Mouse (Mus musculus): ENCODE measurements at regions not wholly inside any gene's neighbourhood (a gene's known extent, or its start where the extent isn't known, plus 50 kb on each side); places are given as distances from the start of the nearest gene placed in this dataset.

DNA sequence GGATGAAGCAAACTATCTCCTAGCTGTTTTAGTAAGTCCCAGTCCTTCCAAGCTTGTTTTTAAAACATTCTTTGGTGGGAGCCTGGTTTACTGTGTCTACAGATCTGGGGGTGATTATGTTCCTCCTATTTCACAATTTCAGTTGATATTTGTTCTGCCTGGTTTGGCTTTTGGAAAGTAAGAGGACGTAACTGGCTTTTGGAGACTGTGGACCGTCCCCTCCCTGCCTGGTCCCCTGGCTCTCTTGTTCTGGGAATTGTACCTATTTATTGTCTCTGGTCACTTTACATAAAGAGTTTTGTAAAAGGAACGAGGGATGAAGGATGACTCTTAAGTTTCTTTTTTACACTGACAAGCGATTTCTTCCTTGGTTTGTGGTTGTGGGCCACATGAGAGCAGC is 306.6 kb downstream of the Gadd45g start:
- Histone ChIP-seq H3K4me3 (ENCODE audit: control insufficient read depth, low read depth, low read length) (no peak overlapping the region), H3K27me3 (ENCODE audit: control insufficient read depth, insufficient read depth, low read length) (no peaks in the 10 kb centered on the region), H3K4me1 (ENCODE audit: control insufficient read depth, insufficient read depth, low read length) (no peaks in the 10 kb centered on the region; the same call in 1 of the 2 replicates), H3K36me3 (ENCODE audit: control insufficient read depth, insufficient read depth, low read length) (no peaks in the 10 kb centered on the region), H3K27ac (ENCODE audit: control insufficient read depth, insufficient read depth, low read depth, low read length) (no peak overlapping the region)
- TF ChIP-seq POLR2A (IDR thresholded peaks at IDR 0.05; ENCODE audit: control insufficient read depth, low read depth, low read length) (no peak), CTCF (IDR thresholded peaks at IDR 0.05; ENCODE audit: control insufficient read depth, insufficient read depth, insufficient replicate concordance, low read depth, low read length) (no peak)

DNA sequence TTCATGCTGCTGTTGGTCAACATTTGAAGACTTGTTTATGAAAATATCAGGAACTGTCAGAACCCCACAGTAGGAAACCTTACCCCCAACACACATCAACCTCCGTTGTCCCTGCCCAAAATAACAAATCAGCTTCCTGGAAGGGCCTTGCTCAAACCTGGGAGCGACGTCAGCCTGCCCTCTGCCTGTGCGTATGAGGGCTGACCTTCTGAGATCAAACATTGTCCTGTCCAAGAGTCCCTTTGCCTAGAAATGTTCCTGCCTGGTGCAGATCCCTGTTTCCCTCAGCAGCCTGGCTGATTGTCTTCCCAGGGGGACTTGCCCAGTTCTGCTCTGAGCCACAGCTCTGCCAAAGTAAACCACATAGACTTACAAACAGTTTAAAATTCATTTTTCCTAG is 307.1 kb downstream of the Gadd45g start:
- H3K4me3 ChIP-seq (ENCODE audit: control insufficient read depth, low read depth, low read length), result no peak overlapping the region
- H3K27ac ChIP-seq (ENCODE audit: control insufficient read depth, insufficient read depth, low read depth, low read length), result no peak overlapping the region
- TF ChIP-seq POLR2A (IDR thresholded peaks at IDR 0.05; ENCODE audit: control insufficient read depth, low read depth, low read length) (no peak), CTCF (IDR thresholded peaks at IDR 0.05; ENCODE audit: control insufficient read depth, insufficient read depth, insufficient replicate concordance, low read depth, low read length) (no peak)
- no peaks in the 10 kb centered on the region for H3K36me3 ChIP-seq (ENCODE audit: control insufficient read depth, insufficient read depth, low read length)
- no peaks in the 10 kb centered on the region for H3K27me3 ChIP-seq (ENCODE audit: control insufficient read depth, insufficient read depth, low read length)
- H3K4me1 ChIP-seq (ENCODE audit: control insufficient read depth, insufficient read depth, low read length), result no peaks in the 10 kb centered on the region; the same call in 1 of the 2 replicates

DNA sequence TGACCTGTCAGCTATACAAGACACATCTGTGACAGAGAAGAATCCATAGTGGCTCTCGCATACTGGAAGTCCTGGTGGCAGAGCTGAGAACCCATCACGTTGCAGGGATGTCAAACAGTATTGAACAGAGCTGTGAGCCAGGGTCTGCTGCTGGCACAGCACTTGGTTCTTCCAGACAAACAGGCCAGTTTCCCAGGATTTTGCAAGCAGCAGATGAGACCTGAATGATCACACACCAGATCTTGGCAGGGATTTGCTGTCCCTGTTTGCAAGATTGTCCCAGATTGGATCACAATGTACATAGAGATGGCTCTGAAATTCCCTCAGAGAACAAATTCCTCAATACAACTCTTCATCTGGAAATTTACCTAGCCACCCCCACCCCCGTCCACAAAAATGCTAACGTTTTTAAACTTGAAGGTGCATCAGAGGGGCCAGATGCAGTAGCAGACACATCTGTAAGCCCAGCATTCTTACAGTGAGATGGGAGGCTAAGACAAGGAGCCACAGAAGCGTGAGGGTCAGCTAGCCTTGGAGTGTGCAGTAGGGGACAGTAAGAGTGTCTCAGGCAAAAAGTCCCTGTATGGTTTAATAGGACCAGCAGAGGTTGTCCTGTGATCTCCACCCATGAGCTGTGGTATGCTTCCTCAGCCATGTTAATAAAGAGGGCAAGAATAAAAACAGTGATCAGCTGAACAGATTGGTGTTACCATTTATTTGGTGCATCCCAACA is 307.8 kb downstream of the Gadd45g start:
- no peaks in the 10 kb centered on the region for H3K27me3 ChIP-seq (ENCODE audit: control insufficient read depth, insufficient read depth, low read length)
- H3K4me3 ChIP-seq (ENCODE audit: control insufficient read depth, low read depth, low read length), result no peak overlapping the region
- H3K27ac ChIP-seq (ENCODE audit: control insufficient read depth, insufficient read depth, low read depth, low read length), result no peak overlapping the region
- no peaks in the 10 kb centered on the region; the same call in 1 of the 2 replicates for H3K4me1 ChIP-seq (ENCODE audit: control insufficient read depth, insufficient read depth, low read length)
- no peak for TF ChIP-seq POLR2A (IDR thresholded peaks at IDR 0.05; ENCODE audit: control insufficient read depth, low read depth, low read length)
- TF ChIP-seq CTCF (IDR thresholded peaks at IDR 0.05; ENCODE audit: control insufficient read depth, insufficient read depth, insufficient replicate concordance, low read depth, low read length), result no peak
- H3K36me3 ChIP-seq (ENCODE audit: control insufficient read depth, insufficient read depth, low read length), result no peaks in the 10 kb centered on the region

DNA sequence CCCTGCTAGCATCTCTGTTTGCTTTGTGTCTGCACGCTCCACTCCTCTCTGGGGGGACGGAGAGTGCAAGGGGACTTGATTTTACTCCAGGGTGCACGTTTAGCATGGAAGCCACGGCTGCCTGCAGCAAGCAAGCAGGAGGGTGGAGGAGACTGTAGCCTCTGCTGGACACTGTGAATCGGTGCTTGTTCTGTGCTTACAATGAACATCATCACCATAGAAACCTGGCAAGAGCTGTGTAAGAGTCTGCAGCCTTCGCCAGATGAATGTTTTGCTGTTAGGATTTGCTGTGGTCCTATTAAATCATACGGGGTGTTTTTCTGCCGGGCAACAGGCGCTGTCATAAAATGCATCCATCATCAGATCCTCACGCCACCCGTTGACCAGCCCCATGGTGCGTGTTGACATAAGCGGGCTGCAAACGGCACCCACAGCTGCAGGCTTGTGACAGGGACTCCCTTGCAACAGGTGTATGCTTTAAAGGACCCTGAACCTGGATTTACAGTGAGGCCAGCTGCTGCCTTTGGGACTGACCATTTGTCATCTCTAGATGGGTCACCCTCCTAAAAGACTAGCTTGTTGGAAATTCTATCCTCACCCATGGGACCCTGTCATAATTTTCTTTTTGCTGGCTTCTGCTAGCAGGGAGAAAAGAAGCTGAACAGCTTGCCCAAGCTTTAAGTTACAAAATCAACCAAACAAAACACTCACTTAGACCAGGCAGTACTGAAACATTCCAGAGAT is 308.5 kb downstream of the Gadd45g start:
- H3K4me1 ChIP-seq (ENCODE audit: control insufficient read depth, insufficient read depth, low read length), result no peaks in the 10 kb centered on the region; the same call in 1 of the 2 replicates
- H3K36me3 ChIP-seq (ENCODE audit: control insufficient read depth, insufficient read depth, low read length), result no peaks in the 10 kb centered on the region
- no peaks in the 10 kb centered on the region for H3K27me3 ChIP-seq (ENCODE audit: control insufficient read depth, insufficient read depth, low read length)
- peak overlapping the region; percentile 32; the same call in 1 of the 2 replicates for H3K27ac ChIP-seq (ENCODE audit: control insufficient read depth, insufficient read depth, low read depth, low read length)
- no peak overlapping the region for H3K4me3 ChIP-seq (ENCODE audit: control insufficient read depth, low read depth, low read length)
- no peak for TF ChIP-seq POLR2A (IDR thresholded peaks at IDR 0.05; ENCODE audit: control insufficient read depth, low read depth, low read length)
- no peak for TF ChIP-seq CTCF (IDR thresholded peaks at IDR 0.05; ENCODE audit: control insufficient read depth, insufficient read depth, insufficient replicate concordance, low read depth, low read length)

DNA sequence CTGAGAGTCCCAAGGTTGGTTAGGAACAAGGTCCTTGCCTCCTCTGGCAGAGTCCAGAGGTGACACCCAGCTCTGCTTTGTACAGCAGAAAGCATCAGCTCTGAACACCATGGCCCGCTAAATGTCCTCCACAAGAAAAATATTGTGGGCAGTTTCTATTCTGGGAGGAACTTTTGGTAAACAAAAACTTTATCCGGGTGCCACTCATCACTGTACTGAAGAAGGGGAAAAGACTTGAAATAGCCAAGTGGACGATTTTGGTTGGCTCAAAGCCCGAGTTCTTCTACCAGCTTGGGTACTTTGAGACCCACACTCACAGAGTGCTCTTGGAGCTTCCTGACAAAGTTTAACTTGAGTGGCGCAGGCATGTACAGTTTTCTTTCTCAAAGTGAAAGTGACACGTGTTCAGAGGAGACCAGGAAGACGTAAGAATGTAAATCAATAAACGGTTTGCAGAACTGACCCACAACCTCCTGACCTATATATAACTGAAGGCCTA is 309.2 kb downstream of the Gadd45g start:
- Histone ChIP-seq H3K36me3 (ENCODE audit: control insufficient read depth, insufficient read depth, low read length) (no peaks in the 10 kb centered on the region), H3K4me3 (ENCODE audit: control insufficient read depth, low read depth, low read length) (no peak overlapping the region), H3K27ac (ENCODE audit: control insufficient read depth, insufficient read depth, low read depth, low read length) (no peak overlapping the region; the same call in 1 of the 2 replicates), H3K27me3 (ENCODE audit: control insufficient read depth, insufficient read depth, low read length) (no peaks in the 10 kb centered on the region), H3K4me1 (ENCODE audit: control insufficient read depth, insufficient read depth, low read length) (no peaks in the 10 kb centered on the region; the same call in 1 of the 2 replicates)
- TF ChIP-seq CTCF (IDR thresholded peaks at IDR 0.05; ENCODE audit: control insufficient read depth, insufficient read depth, insufficient replicate concordance, low read depth, low read length) (no peak), POLR2A (IDR thresholded peaks at IDR 0.05; ENCODE audit: control insufficient read depth, low read depth, low read length) (no peak)

DNA sequence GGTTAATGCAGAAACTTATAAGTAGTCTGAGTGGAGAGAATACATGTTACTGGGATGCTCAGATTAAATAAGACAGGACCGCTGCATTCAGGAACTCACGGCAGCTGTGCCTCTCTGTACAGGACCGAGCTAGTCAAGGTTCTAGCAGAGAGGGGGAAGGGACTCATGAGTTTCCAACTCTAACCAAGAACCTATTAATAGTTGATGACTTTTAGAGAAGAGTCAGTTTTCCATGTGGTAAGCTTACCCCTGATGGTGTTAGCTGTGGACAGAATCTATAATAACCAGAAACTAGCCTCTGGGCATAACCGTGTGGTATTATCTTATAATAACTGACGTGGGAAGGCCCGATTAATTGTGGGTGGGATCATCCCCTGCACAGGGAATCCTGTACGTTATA is 316.2 kb downstream of the Gadd45g start:
- TF ChIP-seq CTCF (IDR thresholded peaks at IDR 0.05; ENCODE audit: control insufficient read depth, insufficient read depth, insufficient replicate concordance, low read depth, low read length) (no peak), POLR2A (IDR thresholded peaks at IDR 0.05; ENCODE audit: control insufficient read depth, low read depth, low read length) (no peak)
- Histone ChIP-seq H3K4me3 (ENCODE audit: control insufficient read depth, low read depth, low read length) (no peak overlapping the region), H3K36me3 (ENCODE audit: control insufficient read depth, insufficient read depth, low read length) (no peaks in the 10 kb centered on the region), H3K27ac (ENCODE audit: control insufficient read depth, insufficient read depth, low read depth, low read length) (no peak overlapping the region), H3K27me3 (ENCODE audit: control insufficient read depth, insufficient read depth, low read length) (no peaks in the 10 kb centered on the region), H3K4me1 (ENCODE audit: control insufficient read depth, insufficient read depth, low read length) (no peaks in the 10 kb centered on the region)

DNA sequence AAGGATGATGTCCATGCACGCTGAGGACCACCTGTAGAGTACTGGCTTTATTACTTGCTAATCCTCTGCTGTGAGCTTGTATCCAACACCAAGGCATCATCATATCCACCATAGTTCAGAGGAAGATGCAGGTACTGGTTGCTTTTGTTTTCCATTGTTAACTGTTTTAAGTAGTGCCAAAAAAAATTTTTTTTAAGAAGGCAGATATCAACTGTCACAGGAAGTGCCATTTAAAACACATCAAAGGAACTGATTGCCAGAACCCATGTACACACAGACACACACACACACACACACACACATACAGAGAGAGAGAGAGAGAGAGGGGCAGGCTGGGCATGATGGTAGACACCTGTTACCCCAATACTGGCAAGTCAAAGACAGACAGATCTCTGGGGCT is 319.1 kb downstream of the Gadd45g start:
- Histone ChIP-seq H3K36me3 (ENCODE audit: control insufficient read depth, insufficient read depth, low read length) (no peaks in the 10 kb centered on the region), H3K27ac (ENCODE audit: control insufficient read depth, insufficient read depth, low read depth, low read length) (no peak overlapping the region), H3K4me3 (ENCODE audit: control insufficient read depth, low read depth, low read length) (no peak overlapping the region), H3K27me3 (ENCODE audit: control insufficient read depth, insufficient read depth, low read length) (no peaks in the 10 kb centered on the region), H3K4me1 (ENCODE audit: control insufficient read depth, insufficient read depth, low read length) (no peaks in the 10 kb centered on the region)
- TF ChIP-seq POLR2A (IDR thresholded peaks at IDR 0.05; ENCODE audit: control insufficient read depth, low read depth, low read length) (no peak), CTCF (IDR thresholded peaks at IDR 0.05; ENCODE audit: control insufficient read depth, insufficient read depth, insufficient replicate concordance, low read depth, low read length) (no peak)
